In genomic region chr1:43474535-43475409, GRCm38 (mm10) we compare ENCODE assay signal across 7 mouse cellular contexts. TPM values are rescaled to one million over a fixed set of nuclear protein-coding genes. Genes with fewer than 3 reads are reported as not detected.
A peak's percentile ranks its signal among the peaks of the same experiment; 100 is the strongest.
DNase-seq lines count a peak whose midpoint lies in the region; ATAC-seq and TF ChIP-seq lines count a peak whose summit lies in the region.

No protein-coding gene starts in this region.

- H3K4me1 ChIP-seq in MEL (ENCODE audit: control insufficient read depth in 1 of 2, insufficient read depth in 2 of 2, low read length in 2 of 2), result peaks cover 7 to 39% of the 10 kb centered on the region in 2 experiments
- H3K4me1 ChIP-seq in heart, embryonic 16.5 days (ENCODE audit: control insufficient read depth, insufficient read depth, low read length), result peaks cover 26% of the 10 kb centered on the region
- peaks cover 10% of the 10 kb centered on the region for H3K4me1 ChIP-seq in midbrain, embryonic 16.5 days (ENCODE audit: control insufficient read depth, insufficient read depth, low read length)

- H3K9ac ChIP-seq in MEL (ENCODE audit: control insufficient read depth, low read depth, low read length, poor library complexity, severe bottlenecking), result peak overlapping the region; percentile 36
- H3K9ac ChIP-seq in heart, embryonic 16.5 days (ENCODE audit: low read length), result peak overlapping the region; percentile 21; the same call in 1 of the 2 replicates
- H3K9ac ChIP-seq in midbrain, embryonic 16.5 days (ENCODE audit: low read depth, low read length), result no peak overlapping the region

- peaks cover 0 to 39% of the 10 kb centered on the region in 2 experiments; a peak in 2 of 4 replicates for H3K36me3 ChIP-seq in MEL (ENCODE audit: control insufficient read depth in 1 of 2, insufficient read depth in 2 of 2, low read length in 2 of 2)
- no peaks in the 10 kb centered on the region for H3K36me3 ChIP-seq in heart, embryonic 16.5 days (ENCODE audit: control insufficient read depth, insufficient read depth)
- no peaks in the 10 kb centered on the region for H3K36me3 ChIP-seq in midbrain, embryonic 16.5 days (ENCODE audit: control insufficient read depth, insufficient read depth, low read length)

- H3K27me3 ChIP-seq in MEL (ENCODE audit: control insufficient read depth in 1 of 2, insufficient read depth in 2 of 2, low read length in 2 of 2), result no peaks in the 10 kb centered on the region
- no peaks in the 10 kb centered on the region for H3K27me3 ChIP-seq in heart, embryonic 16.5 days (ENCODE audit: control insufficient read depth, insufficient read depth, low read length)
- H3K27me3 ChIP-seq in midbrain, embryonic 16.5 days (ENCODE audit: control insufficient read depth, insufficient read depth, low read depth, low read length), result no peaks in the 10 kb centered on the region

- peak overlapping the region in 1 of 2 experiments; percentile 19; a peak in 2 of 4 replicates for H3K4me3 ChIP-seq in MEL (ENCODE audit: control insufficient read depth in 1 of 2, insufficient read depth in 1 of 2, low read depth in 2 of 2, low read length in 2 of 2)
- no peak overlapping the region for H3K4me3 ChIP-seq in heart, embryonic 16.5 days (ENCODE audit: low read length)
- H3K4me3 ChIP-seq in midbrain, embryonic 16.5 days (ENCODE audit: low read depth, low read length), result no peak overlapping the region

- H3K79me2 ChIP-seq in MEL (ENCODE audit: control insufficient read depth, insufficient read depth, low read length, poor library complexity), result peaks cover 3% of the 10 kb centered on the region; the same call in 1 of the 2 replicates

- no peak for TF ChIP-seq POLR2A in MEL (IDR thresholded peaks at IDR 0.05; ENCODE audit: control insufficient read depth in 1 of 2, insufficient read depth in 1 of 2, low read depth in 1 of 2, low read length in 2 of 2, poor library complexity in 1 of 2)

- no peak for TF ChIP-seq RAD21 in MEL (IDR thresholded peaks at IDR 0.05; ENCODE audit: low read depth, low read length)

- H3K4me2 ChIP-seq in heart, embryonic 16.5 days (ENCODE audit: low read depth, low read length), result no peak overlapping the region
- no peak overlapping the region for H3K4me2 ChIP-seq in midbrain, embryonic 16.5 days (ENCODE audit: low read length)

- H3K9me3 ChIP-seq in MEL (replicated peaks; ENCODE audit: insufficient read depth, low read length), result no peaks in the 10 kb centered on the region
- no peaks in the 10 kb centered on the region for H3K9me3 ChIP-seq in heart, embryonic 16.5 days (replicated peaks; ENCODE audit: control insufficient read depth, low read length)
- H3K9me3 ChIP-seq in midbrain, embryonic 16.5 days (replicated peaks; ENCODE audit: control insufficient read depth, low read length, poor library complexity, severe bottlenecking), result no peaks in the 10 kb centered on the region

- peak; percentile 47; the same call in 1 of the 2 replicates for ATAC-seq in heart, embryonic 16.5 days (replicated peaks; ENCODE audit: extremely low read depth, insufficient read depth, low FRiP score)
- peak; percentile 9; the same call in 1 of the 2 replicates for ATAC-seq in midbrain, embryonic 16.5 days

- H3K27ac ChIP-seq in MEL (ENCODE audit: control insufficient read depth, low read depth, low read length), result peak overlapping the region; percentile 77
- H3K27ac ChIP-seq in heart, embryonic 16.5 days (ENCODE audit: low read length), result peak overlapping the region; percentile 39
- H3K27ac ChIP-seq in midbrain, embryonic 16.5 days (ENCODE audit: low read length), result no peak overlapping the region

- WGBS in heart, embryonic 16.5 days, result 51% methylated on average over 6 of the region's 6 CpGs
- 76% methylated on average over 6 of the region's 6 CpGs for WGBS in midbrain, embryonic 16.5 days

- DNase-seq in A20 (ENCODE audit: low read depth, low spot score), result peak; percentile 67
- DNase-seq in MEL (ENCODE audit: low read depth, low spot score), result no peak
- peak; percentile 24 to 33 for DNase-seq in cerebellum, postnatal 36 days
- DNase-seq in kidney, postnatal 36 days, result peak; percentile 28 to 45
- DNase-seq in left cerebral cortex, adult 9 months (ENCODE audit: low spot score in 2 of 2), result no peak

- TF ChIP-seq CTCF in MEL (IDR thresholded peaks at IDR 0.05 in 2 of 3, conservative IDR thresholded peaks at IDR 0.05 in 1 of 3; ENCODE audit: control insufficient read depth in 1 of 3, insufficient read depth in 1 of 3, low read depth in 2 of 3, low read length in 3 of 3, poor library complexity in 1 of 3, severe bottlenecking in 1 of 3), result no peak

- no peak; a peak in 1 of 4 replicates for TF ChIP-seq EP300 in MEL (IDR thresholded peaks at IDR 0.05; ENCODE audit: low read depth in 1 of 2, low read length in 2 of 2)

TF ChIP-seq in MEL, 35 proteins besides CTCF, POLR2A, EP300 and RAD21:
- TF ChIP-seq ZC3H11A (IDR thresholded peaks at IDR 0.05; ENCODE audit: low read depth, low read length) (no peak), MAZ (IDR thresholded peaks at IDR 0.05; ENCODE audit: low read depth, low read length) (no peak), JUND (IDR thresholded peaks at IDR 0.05; ENCODE audit: low read depth, low read length) (no peak), POLR2AphosphoS2 (IDR thresholded peaks at IDR 0.05; ENCODE audit: low read length) (no peak), BHLHE40 (IDR thresholded peaks at IDR 0.05; ENCODE audit: borderline replicate concordance, low read depth, low read length) (no peak), MAX (IDR thresholded peaks at IDR 0.05; ENCODE audit: low read length) (no peak), ELF1 (IDR thresholded peaks at IDR 0.05; ENCODE audit: low read depth, low read length) (no peak), TCF12 (IDR thresholded peaks at IDR 0.05; ENCODE audit: low read depth, low read length) (no peak), ZKSCAN1 (IDR thresholded peaks at IDR 0.05; ENCODE audit: low read depth, low read length) (no peak), SIN3A (IDR thresholded peaks at IDR 0.05; ENCODE audit: low read length) (no peak), KAT2A (conservative IDR thresholded peaks at IDR 0.05; ENCODE audit: low read depth, low read length) (no peak), ZNF384 (IDR thresholded peaks at IDR 0.05; ENCODE audit: low read depth, low read length) (no peak), UBTF (IDR thresholded peaks at IDR 0.05; ENCODE audit: borderline replicate concordance, insufficient read depth, low read depth, low read length) (no peak)

RNA-seq across cellular contexts. Expression of gene Nck2, which starts 30.4 kb away (rescaled TPM):
- total RNA-seq in MEL (2012; rRNA removed), result 9.2 and 9.4 TPM in 2 replicates
- 10 to 100 TPM in 1 of 2 experiments, not detected in 1; 12.4 TPM for polyA plus RNA-seq in MEL (2012; ENCODE audit: insufficient read depth in 1 of 2, insufficient read length in 2 of 2, low read depth in 1 of 2, low replicate concordance in 2 of 2, missing spikeins in 1 of 2)
- polyA plus RNA-seq in heart, embryonic 16.5 days (2015; fragmentation: Nextera tagmentation; extraction: Ambion mirVana), result 27.6 and 31.2 TPM in 2 replicates
- polyA plus RNA-seq in midbrain, embryonic 16.5 days (2015; fragmentation: Nextera tagmentation; extraction: Ambion mirVana), result 32.1 and 32.3 TPM in 2 replicates

Comparison
In these comparisons a context has a peak if more than half of its experiments do, and no peak if none do; other contexts are left out.
1. DNase-seq: peak in A20 (single experiment), cerebellum, postnatal 36 days (2 of 2) and kidney, postnatal 36 days (2 of 2); none in MEL (single experiment) and left cerebral cortex, adult 9 months (0 of 2).